Mouse (Mus musculus) CD4-positive naive resting alpha-beta T cell, adult 57 days (primary cell): Measurements from ENCODE around the gene Btbd35f13. TPM values are rescaled to one million over a fixed set of nuclear protein-coding genes. Genes with fewer than 3 reads are reported as not detected.

Source experiments
- total RNA-seq: library from RNA; stranded (reverse); gene quantifications from one replicate; pipeline ENCODE4 v1.2.4, GENCODE M21; 2023

The Btbd35f13 gene
- total RNA-seq: not detected

GRCm38 (mm10) chrX:33656872-33657271, at the start of gene Btbd35f13:
Gene Btbd35f13 (plus strand): TSS chrX:33657172.

DNA sequence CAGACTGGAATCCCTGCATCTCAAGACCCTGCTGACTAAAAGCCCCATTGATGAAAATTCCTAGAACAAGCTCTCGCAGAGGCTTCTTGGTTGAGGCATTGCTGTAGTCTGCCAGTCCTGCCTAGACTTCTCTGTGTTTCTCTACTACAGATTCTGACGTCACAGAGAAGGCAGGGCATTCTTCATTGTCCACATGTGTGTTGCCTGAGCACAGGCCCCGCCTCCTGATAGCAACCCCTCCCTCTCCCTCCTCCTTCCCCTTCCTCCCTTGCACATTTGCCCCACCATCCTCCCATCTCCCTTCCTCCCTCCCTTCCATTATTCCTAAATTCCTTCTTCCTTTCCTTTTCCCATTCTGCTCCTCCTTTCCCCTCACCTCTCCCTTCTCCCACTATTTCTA, 45.3 kb downstream of the Btbd35f13 start, which contains the start of gene Btbd35f14:
Btbd35f14 (minus strand) TSS at position 101 of the 400 bp plus-strand sequence.

Other genes starting within 250 kb of the Btbd35f13 start
- gene Btbd35f15, start 79.9 kb upstream of the Btbd35f13 start, total RNA-seq: not detected
- not detected for gene Btbd35f14, start 45.2 kb downstream of the Btbd35f13 start, total RNA-seq